Mouse (Mus musculus): ENCODE data around the gene Lctl. TPM values are rescaled to one million over a fixed set of nuclear protein-coding genes. Genes with fewer than 3 reads are reported as not detected.

The Lctl gene
- polyA plus RNA-seq, 1 experiment, result 5.1 TPM

GRCm38 (mm10) chr9:64088346-64088745 lies 28.6 kb upstream of the Lctl start:
- 94% methylated on average over 7 of the region's 7 CpGs for WGBS
- no peaks in the 10 kb centered on the region for H3K4me1 ChIP-seq (ENCODE audit: control insufficient read depth, insufficient read depth, low read length)
- DNase-seq, result no peak
- H3K27me3 ChIP-seq (replicated peaks; ENCODE audit: control insufficient read depth, insufficient read depth, low read length), result no peaks in the 10 kb centered on the region
- no peaks in the 10 kb centered on the region for H3K36me3 ChIP-seq (ENCODE audit: control insufficient read depth, insufficient read depth, low read length)
- H3K4me3 ChIP-seq (ENCODE audit: insufficient read depth, low read depth, low read length), result no peak overlapping the region
- TF ChIP-seq CTCF (conservative IDR thresholded peaks at IDR 0.05; ENCODE audit: insufficient read depth, insufficient read length, low read depth, low read length) (no peak), POLR2A (IDR thresholded peaks at IDR 0.05; ENCODE audit: low read depth, low read length) (no peak)
- no peak overlapping the region for H3K27ac ChIP-seq (ENCODE audit: insufficient read depth, low read depth, low read length)

DNA sequence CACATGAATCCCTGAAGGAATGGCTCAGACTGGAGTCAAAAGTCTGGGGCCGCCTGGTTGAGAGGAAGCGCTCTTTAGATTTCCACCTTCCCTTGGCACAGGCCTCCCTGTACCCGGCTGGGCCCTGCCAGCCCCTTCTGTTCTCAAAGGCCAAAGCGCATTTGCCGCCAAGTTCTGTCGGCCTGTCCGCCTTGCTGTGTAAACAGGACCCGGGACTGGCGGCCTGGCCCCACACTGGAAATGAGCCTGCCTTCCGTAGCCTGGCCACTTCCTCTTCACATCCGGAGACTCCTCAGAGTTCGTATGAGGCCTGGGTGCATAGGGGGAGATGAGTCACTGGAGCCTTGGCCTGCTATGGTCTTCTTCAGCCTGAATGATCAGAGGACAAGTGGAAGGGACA lies 27.9 kb upstream of the Lctl start:
- H3K27me3 ChIP-seq (replicated peaks; ENCODE audit: control insufficient read depth, insufficient read depth, low read length), result no peaks in the 10 kb centered on the region
- WGBS, result 63% methylated on average over 12 of the region's 12 CpGs
- no peak for TF ChIP-seq POLR2A (IDR thresholded peaks at IDR 0.05; ENCODE audit: low read depth, low read length)
- no peak for TF ChIP-seq CTCF (conservative IDR thresholded peaks at IDR 0.05; ENCODE audit: insufficient read depth, insufficient read length, low read depth, low read length)
- no peak overlapping the region for H3K4me3 ChIP-seq (ENCODE audit: insufficient read depth, low read depth, low read length)
- no peaks in the 10 kb centered on the region for H3K4me1 ChIP-seq (ENCODE audit: control insufficient read depth, insufficient read depth, low read length)
- H3K27ac ChIP-seq (ENCODE audit: insufficient read depth, low read depth, low read length), result peak overlapping the region; percentile 39
- no peaks in the 10 kb centered on the region for H3K36me3 ChIP-seq (ENCODE audit: control insufficient read depth, insufficient read depth, low read length)
- peak; percentile 77 for DNase-seq

- H3K4me1 ChIP-seq (ENCODE audit: control insufficient read depth, insufficient read depth, low read length), result no peaks in the 10 kb centered on the region
- H3K4me3 ChIP-seq (ENCODE audit: insufficient read depth, low read depth, low read length), result no peak overlapping the region
- 57% methylated on average over 11 of the region's 11 CpGs for WGBS
- no peaks in the 10 kb centered on the region for H3K27me3 ChIP-seq (replicated peaks; ENCODE audit: control insufficient read depth, insufficient read depth, low read length)
- TF ChIP-seq POLR2A (IDR thresholded peaks at IDR 0.05; ENCODE audit: low read depth, low read length), result no peak
- TF ChIP-seq CTCF (conservative IDR thresholded peaks at IDR 0.05; ENCODE audit: insufficient read depth, insufficient read length, low read depth, low read length), result no peak
- H3K27ac ChIP-seq (ENCODE audit: insufficient read depth, low read depth, low read length), result no peak overlapping the region
- DNase-seq, result peak; percentile 46
- no peaks in the 10 kb centered on the region for H3K36me3 ChIP-seq (ENCODE audit: control insufficient read depth, insufficient read depth, low read length)
These were observed 22.9 kb upstream of the Lctl start for GRCm38 (mm10) chr9:64094083-64094482.

DNA sequence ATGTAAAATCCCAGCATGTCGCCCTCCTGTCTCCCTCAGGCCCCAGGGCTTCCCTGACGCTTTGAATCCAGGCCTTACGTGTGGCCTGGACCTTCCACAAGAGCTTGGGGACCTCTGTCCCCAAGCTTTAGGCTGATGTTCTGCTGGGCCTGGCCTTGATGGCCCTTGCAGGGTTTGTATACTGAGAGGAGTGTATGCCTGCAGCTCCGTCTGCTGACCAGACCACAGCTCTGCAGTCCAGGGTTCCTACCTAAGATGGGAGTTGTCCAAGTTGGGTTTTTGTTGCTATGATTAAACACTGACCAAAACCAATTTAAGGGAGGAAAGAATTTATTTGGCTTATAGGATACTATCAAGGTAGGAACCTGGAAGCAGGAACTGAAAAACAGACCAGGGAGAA lies 18.7 kb upstream of the Lctl start:
- no peak overlapping the region for H3K27ac ChIP-seq (ENCODE audit: insufficient read depth, low read depth, low read length)
- H3K4me1 ChIP-seq (ENCODE audit: control insufficient read depth, insufficient read depth, low read length), result no peaks in the 10 kb centered on the region
- DNase-seq, result no peak
- 88% methylated on average over 4 of the region's 4 CpGs for WGBS
- no peak overlapping the region for H3K4me3 ChIP-seq (ENCODE audit: insufficient read depth, low read depth, low read length)
- H3K27me3 ChIP-seq (replicated peaks; ENCODE audit: control insufficient read depth, insufficient read depth, low read length), result no peaks in the 10 kb centered on the region
- H3K36me3 ChIP-seq (ENCODE audit: control insufficient read depth, insufficient read depth, low read length), result no peaks in the 10 kb centered on the region
- no peak for TF ChIP-seq POLR2A (IDR thresholded peaks at IDR 0.05; ENCODE audit: low read depth, low read length)
- peak; percentile 40 for TF ChIP-seq CTCF (conservative IDR thresholded peaks at IDR 0.05; ENCODE audit: insufficient read depth, insufficient read length, low read depth, low read length)

GRCm38 (mm10) chr9:64100442-64100841 lies 16.5 kb upstream of the Lctl start:
- WGBS, result 13% methylated on average over 4 of the region's 4 CpGs
- Histone ChIP-seq H3K4me1 (ENCODE audit: control insufficient read depth, insufficient read depth, low read length) (no peaks in the 10 kb centered on the region), H3K27me3 (replicated peaks; ENCODE audit: control insufficient read depth, insufficient read depth, low read length) (no peaks in the 10 kb centered on the region), H3K4me3 (ENCODE audit: insufficient read depth, low read depth, low read length) (no peak overlapping the region), H3K36me3 (ENCODE audit: control insufficient read depth, insufficient read depth, low read length) (no peaks in the 10 kb centered on the region), H3K27ac (ENCODE audit: insufficient read depth, low read depth, low read length) (no peak overlapping the region)
- DNase-seq, result peak; percentile 80
- no peak for TF ChIP-seq POLR2A (IDR thresholded peaks at IDR 0.05; ENCODE audit: low read depth, low read length)
- peak; percentile 96 for TF ChIP-seq CTCF (conservative IDR thresholded peaks at IDR 0.05; ENCODE audit: insufficient read depth, insufficient read length, low read depth, low read length)

GRCm38 (mm10) chr9:64105301-64105700 lies 11.6 kb upstream of the Lctl start:
- no peaks in the 10 kb centered on the region for H3K36me3 ChIP-seq (ENCODE audit: control insufficient read depth, insufficient read depth, low read length)
- TF ChIP-seq CTCF (conservative IDR thresholded peaks at IDR 0.05; ENCODE audit: insufficient read depth, insufficient read length, low read depth, low read length) (no peak), POLR2A (IDR thresholded peaks at IDR 0.05; ENCODE audit: low read depth, low read length) (no peak)
- no peak overlapping the region for H3K4me3 ChIP-seq (ENCODE audit: insufficient read depth, low read depth, low read length)
- no peak overlapping the region for H3K27ac ChIP-seq (ENCODE audit: insufficient read depth, low read depth, low read length)
- no peaks in the 10 kb centered on the region for H3K27me3 ChIP-seq (replicated peaks; ENCODE audit: control insufficient read depth, insufficient read depth, low read length)
- 55% methylated on average over 6 of the region's 6 CpGs for WGBS
- no peak for DNase-seq
- no peaks in the 10 kb centered on the region for H3K4me1 ChIP-seq (ENCODE audit: control insufficient read depth, insufficient read depth, low read length)

DNA sequence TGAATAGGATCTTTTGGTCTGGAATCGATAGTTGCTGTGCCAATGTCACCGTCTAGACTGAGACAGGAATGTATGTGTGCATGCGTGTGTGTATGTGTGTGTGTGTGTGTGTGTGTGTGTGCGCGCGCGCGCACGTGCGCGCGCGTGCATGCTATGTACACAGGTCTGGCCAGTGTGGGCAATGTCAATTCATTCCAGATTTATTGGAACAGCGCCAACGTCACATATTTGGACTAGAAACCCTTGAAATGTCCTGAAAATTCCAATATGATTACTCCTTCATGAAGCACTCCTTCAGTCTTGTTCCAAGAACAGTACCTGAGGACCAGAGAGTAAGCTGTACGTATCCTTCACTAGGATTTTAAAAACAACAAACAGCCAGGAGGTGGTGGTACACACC lies 6.4 kb upstream of the Lctl start:
- Histone ChIP-seq H3K4me1 (ENCODE audit: control insufficient read depth, insufficient read depth, low read length) (no peaks in the 10 kb centered on the region), H3K27ac (ENCODE audit: insufficient read depth, low read depth, low read length) (no peak overlapping the region), H3K4me3 (ENCODE audit: insufficient read depth, low read depth, low read length) (no peak overlapping the region), H3K27me3 (replicated peaks; ENCODE audit: control insufficient read depth, insufficient read depth, low read length) (no peaks in the 10 kb centered on the region), H3K36me3 (ENCODE audit: control insufficient read depth, insufficient read depth, low read length) (no peaks in the 10 kb centered on the region)
- no peak for TF ChIP-seq CTCF (conservative IDR thresholded peaks at IDR 0.05; ENCODE audit: insufficient read depth, insufficient read length, low read depth, low read length)
- no peak for TF ChIP-seq POLR2A (IDR thresholded peaks at IDR 0.05; ENCODE audit: low read depth, low read length)
- WGBS, result 95% methylated on average over 16 of the region's 16 CpGs
- DNase-seq, result no peak

DNA sequence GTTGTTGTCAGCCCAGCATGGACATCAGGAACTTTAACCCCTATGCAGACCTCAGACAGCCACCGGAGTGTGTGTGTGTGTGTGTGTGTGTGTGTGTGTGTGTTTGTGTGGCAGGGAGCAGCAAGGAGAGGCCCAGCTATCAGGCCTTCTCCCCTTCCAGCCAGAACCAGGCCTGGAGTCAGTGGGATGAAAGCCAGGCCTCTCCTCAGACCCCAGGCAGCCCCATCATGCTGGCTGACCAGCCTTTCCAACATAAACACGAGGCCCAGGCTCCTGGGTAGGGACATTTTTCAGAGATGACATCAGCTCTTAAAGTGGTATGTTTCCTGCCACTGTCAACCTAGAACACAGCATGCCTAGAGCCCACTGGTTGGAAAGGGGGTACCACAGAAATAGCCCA lies 2.3 kb upstream of the Lctl start:
- no peaks in the 10 kb centered on the region for H3K36me3 ChIP-seq (ENCODE audit: control insufficient read depth, insufficient read depth, low read length)
- TF ChIP-seq POLR2A (IDR thresholded peaks at IDR 0.05; ENCODE audit: low read depth, low read length) (no peak), CTCF (conservative IDR thresholded peaks at IDR 0.05; ENCODE audit: insufficient read depth, insufficient read length, low read depth, low read length) (no peak)
- H3K4me1 ChIP-seq (ENCODE audit: control insufficient read depth, insufficient read depth, low read length), result peaks cover 3% of the 10 kb centered on the region; the same call in 1 of the 2 replicates
- no peak for DNase-seq
- no peaks in the 10 kb centered on the region for H3K27me3 ChIP-seq (replicated peaks; ENCODE audit: control insufficient read depth, insufficient read depth, low read length)
- no peak overlapping the region for H3K4me3 ChIP-seq (ENCODE audit: insufficient read depth, low read depth, low read length)
- no peak overlapping the region for H3K27ac ChIP-seq (ENCODE audit: insufficient read depth, low read depth, low read length)
- WGBS, result 13% methylated on average over 2 of the region's 2 CpGs

All from kidney, adult 2 months (tissue).